Mouse (Mus musculus): ENCODE measurements at regions not wholly inside any gene's neighbourhood (a gene's known extent, or its start where the extent isn't known, plus 50 kb on each side); places are given as distances from the start of the nearest gene placed in this dataset.

DNA sequence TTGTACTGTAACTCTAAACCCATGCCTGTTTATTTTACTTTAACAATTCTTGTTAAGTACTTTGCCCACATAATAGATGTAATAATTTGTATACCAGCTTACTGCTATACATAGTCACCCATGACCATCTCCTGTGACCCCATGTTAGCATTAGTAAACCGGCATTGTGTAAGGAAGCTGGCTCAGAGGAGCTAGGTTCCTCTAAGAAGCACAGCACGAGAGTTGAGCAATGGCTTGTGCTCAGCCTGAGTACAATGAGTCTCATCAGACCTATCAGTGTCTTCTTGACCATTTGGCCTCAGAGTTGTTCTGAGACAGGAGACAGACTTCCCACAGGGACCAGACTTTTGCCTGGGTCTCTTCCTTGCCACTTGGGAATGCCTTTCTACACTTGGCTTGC lies 279.6 kb downstream of the Maf start:
- DNase-seq (ENCODE audit: low spot score) = no peak

DNA sequence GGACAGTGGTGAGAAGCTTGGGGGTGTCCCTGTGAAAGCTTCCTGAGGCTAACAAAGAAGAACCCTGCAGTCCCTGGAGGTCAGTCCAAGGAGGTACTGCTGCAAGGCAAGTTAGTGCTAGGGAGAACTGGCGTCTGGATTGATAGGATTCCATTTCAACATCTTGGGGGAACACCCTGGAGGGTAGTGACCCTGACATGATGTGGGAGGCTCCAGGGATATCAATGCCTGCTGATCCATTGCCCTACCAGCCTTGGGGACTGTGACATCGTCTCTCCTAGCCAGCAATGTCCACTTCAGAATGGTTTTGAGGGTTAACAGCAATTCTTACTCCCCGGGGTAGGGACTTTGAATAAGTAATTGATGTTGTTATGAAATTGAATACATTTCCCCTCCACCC lies 280.1 kb downstream of the Maf start:
- no peak for DNase-seq (ENCODE audit: low spot score)

DNA sequence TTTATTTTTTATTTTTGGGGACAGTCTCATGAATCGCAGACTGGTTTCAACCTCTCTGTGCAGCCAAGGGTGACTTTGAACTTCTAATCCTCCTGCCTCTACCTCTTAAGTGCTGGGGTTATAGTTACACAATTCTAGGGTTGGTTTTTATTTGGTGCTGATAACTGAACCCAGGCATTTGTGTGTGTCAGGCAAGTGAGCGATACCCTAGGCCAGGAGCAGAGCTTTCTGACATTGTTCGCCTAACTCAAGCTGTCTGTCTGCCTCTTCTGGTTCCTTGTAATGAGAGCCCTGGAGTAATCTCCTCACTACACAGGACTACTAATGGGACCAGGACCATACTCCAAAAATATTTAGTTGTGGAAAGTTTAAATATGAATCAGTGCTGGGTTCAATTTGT lies 281.1 kb downstream of the Maf start:
- DNase-seq (ENCODE audit: low spot score) = no peak

DNA sequence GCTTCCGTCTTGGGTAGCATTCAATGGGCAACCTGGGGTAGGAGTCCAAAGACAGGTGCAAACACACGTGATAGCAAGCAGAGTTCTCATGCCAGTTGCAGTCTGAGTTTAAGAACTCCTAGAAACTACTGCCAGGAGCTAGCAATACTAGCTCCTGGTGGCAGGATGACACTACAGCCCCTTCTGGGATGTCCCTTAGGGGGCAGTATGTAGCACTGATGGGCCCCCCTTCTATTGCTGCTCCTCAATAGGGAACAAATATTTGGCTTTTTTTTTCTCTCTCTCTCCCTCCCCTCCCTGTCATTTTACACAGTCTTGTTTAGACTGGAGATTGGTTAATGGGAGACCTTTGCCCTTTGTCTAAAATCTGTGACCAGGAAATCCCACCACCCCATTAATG lies 282.2 kb downstream of the Maf start:
- DNase-seq (ENCODE audit: low spot score) = no peak

DNA sequence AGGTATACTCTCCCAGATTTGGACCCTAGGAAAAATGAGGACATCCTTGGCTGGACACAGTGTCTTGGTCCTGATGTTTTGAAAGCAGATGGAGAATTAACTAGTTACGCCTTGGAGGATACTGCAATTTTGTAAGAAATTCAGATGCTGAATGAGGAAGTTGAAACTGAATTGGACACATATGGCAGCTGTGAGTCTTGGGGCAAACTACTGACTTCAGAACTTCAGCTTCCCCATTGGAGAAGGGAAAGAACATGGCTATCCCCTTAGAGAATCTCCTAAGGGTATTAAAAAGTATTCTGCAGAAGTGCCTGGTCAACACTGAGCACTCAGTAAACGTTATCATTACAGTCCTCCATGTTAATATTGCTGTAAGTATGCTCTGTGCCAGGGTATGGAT lies 283.9 kb downstream of the Maf start:
- DNase-seq (ENCODE audit: low spot score) = no peak

DNA sequence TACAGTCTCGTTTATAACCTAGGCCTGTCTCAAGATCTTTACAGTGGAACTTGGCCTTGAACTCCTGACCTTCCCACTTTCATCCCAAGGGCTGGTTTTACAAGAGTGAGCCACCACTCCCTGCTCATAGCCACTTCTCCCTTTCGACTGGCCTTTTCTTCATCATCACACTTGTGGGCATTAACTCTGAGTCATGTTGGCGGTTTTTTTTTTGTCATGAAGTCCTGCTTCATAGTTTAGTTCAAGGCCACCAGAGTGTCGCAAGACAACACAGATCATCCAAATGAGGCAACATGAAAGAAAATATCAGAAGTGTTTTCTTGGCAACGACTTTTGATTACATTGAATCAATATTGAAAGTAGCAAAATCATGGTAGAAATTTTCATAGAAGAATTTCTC lies 284.5 kb downstream of the Maf start:
- DNase-seq (ENCODE audit: low spot score) = no peak

DNA sequence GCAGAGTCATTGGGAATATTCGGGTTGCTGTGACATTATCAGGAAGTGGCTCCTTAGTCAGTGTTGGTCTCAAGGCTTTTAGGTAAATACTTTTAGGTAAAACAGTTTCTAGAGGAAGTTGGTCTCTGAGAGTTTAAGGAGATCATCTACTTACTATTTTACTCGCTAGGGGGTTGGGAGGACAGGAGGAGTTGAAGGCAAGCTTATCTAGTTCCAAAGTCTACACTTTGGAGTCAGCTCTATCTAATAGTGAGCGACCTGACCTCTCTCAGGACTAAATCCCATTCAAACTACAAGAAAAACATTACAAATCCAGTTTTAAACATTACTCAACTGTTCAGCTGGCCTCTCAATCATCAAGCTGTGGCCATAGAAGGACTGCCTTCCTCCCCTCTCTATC lies 287.1 kb downstream of the Maf start:
- no peak for DNase-seq (ENCODE audit: low spot score)

DNA sequence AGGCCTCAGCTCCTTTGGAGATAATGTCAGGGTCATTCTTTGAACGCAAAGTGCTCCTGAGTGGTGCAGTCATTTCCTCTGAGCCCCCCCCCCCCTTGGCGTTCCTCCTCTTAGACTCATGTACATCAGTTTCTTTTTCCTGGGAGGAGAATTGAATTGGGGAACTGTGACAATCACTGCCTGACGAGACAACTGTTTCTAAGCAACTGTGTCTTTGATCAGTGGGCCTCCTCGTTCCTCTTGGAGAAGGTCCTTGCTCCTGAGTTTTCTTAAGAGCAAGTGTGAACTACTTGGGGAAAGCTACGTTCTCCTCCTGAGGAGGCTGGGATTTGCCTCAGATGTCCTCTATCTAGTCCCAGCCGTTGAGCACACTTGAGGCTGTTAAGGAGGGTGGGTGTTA lies 287.5 kb downstream of the Maf start:
- DNase-seq (ENCODE audit: low spot score) = no peak

DNA sequence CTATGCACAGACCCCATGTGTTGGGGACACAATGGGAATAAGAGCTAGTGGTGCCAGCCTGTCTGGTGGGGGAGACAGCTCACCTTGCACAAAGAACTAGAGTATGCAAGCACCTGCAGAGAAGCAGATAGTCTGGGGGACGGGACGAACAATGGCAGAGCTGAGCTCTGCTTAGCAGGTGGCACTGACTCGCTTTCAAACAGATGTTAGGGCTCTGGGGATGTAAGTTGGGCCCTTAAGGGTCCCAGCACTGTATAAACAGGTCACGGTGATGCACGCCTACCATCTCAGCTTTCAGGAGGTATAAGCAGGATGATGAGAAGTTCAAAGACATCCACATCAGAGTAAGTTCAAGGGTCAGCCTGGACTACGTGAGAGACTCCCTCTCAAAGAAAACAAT lies 289.5 kb downstream of the Maf start:
- no peak for DNase-seq (ENCODE audit: low spot score)

DNA sequence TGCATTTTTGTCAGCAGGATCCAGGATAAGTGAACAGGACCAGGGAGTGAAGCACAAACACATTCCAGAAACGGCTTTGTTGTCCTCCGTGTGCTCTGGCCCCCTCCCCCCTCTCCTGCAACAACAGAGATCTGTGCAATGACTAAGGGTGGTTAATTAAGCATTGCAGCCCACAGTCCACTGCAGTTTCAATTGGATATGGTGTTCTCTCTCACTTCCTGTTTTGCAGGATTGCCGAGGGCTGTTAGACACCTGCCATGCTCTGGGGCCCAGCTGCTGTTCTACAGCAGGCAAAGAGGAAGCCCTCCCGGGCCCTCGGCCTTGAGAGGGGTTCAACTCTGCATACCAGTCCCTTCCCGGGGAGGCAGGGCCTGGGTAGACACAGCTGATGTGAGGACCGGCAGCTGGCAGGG lies 293.5 kb downstream of the Maf start:
- no peak for DNase-seq (ENCODE audit: low spot score)

DNA sequence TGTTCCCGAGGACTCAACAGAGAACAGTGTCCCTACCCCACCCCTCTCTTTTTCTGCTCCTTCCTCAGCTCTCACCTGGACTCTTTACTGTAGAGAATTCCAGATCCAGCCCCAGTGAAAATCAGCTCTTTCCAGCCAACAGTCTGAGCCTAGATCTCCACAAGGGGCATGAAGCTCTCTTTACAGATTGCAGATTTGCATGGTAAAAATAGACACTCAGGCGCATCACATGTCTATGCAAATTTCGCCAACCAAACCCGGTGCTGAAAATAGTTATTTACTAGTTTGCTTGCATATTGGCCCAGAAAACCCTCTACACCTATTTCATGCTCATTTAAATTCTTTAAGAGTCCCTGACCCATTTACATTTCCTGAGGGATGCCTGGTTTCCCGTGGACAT lies 295.8 kb downstream of the Maf start:
- no peak for DNase-seq (ENCODE audit: low spot score)

DNA sequence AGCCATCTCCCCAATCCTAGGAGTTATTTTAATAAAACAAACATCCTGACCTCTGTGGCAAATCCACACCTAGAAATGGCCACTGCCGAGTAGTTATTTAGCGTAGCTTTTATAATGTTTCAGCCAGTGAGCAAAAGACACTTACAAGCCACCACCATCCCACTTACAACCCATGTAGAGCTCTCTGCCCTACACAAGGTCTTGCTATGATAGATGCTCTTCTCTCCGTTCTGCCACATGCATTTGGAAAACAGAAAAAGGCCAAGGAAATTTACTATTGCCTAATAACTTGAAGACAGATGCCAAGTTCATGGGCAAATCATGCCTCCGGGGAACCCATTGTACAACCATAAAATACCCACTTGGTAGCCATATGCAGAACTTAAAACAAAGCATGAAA lies 296.5 kb downstream of the Maf start:
- no peak for DNase-seq (ENCODE audit: low spot score)

DNA sequence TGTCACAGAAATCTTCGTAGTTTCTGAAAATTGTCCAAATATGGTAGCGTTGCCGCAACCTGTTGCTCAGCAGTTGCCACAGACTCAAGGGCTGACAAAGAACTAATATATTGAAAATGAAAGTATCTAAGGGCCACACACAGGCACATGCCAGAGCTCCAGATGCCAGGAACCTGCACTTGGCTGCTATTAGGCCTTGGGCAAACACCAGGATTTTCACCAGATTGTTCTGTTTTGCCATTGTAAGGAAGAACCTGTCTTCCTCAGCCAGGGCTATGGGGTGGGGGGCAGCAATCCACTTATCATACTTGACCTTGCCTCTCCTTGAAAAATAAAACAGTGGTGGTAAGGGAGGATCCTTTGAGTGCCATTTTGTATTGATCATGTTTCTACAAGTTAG lies 297.4 kb downstream of the Maf start:
- DNase-seq (ENCODE audit: low spot score) = no peak

DNA sequence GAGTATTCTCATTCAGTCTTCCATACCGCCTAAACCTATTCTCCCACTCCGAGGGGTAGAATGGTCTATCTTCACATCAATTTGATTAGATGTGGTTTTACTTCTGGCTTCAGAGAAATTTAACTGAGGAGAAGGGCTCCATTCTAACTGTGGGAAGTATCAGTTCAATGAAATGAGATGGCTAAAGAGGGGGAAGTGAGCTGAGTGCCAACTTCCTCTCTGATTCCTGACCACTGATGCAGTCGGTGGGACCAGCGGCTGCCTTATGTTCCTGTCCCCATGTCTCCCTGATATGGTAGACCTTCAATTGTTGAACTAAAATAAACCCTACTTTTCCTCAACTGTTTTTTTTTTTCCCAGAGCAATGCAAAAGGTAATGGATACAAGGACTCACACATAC lies 300.1 kb downstream of the Maf start:
- DNase-seq (ENCODE audit: low spot score) = no peak

DNA sequence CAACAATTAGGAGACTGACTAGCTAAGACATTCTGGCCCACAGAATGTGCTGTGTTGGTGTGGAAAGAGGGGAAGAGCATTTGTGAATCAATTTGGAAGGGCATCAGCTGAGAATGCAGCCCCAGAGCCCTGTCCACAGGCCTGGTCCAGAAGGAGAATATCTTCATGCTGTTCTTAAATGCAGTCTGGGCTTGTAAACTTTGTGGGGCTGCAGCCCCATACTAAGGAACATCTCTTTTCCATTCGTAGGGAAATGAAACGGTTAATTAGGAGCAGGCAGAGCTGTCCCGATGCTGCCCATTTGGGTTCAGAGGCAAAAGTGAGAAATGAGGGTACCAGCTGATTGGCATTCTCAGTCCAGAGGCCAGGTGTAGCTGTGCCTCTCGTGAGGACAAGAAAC lies 304.0 kb downstream of the Maf start:
- DNase-seq (ENCODE audit: low spot score) = no peak

DNA sequence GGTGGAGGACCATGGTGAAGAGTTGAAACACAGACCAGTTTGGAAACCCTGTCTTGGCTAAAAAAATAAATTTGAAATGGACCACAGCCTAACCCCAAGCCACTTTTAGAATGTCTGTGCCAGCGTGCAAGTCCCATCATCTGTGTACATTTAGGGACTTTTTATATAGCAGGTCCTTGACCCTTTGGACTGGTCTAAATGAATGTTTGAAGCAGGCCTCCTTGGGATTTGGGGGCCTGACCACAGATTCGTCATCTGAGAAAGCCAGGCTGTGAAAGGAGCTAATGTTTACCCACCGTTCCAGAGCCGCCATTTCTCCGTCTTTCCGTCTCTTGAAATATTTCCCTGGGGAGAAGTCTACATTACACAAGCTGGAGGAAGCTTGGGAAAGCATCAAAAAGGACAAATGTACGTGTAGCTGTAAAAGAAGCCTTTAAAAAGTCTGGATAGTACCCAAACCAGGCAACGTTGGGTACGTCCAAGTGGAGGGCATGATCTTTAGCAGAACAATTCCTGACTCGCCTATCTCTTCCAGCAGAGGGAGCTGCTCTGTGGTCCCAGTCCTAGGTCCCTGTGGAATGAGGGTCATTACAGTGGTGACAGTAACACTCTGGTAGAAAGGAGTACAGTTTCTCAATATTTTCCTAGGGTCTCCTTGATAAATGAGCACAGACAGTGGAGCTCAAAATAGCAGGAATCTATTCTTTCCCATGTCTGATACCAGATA lies 305.0 kb downstream of the Maf start:
- no peak for DNase-seq (ENCODE audit: low spot score)
